14 mouse cellular contexts compared by ENCODE assay signal in the genomic region with DNA sequence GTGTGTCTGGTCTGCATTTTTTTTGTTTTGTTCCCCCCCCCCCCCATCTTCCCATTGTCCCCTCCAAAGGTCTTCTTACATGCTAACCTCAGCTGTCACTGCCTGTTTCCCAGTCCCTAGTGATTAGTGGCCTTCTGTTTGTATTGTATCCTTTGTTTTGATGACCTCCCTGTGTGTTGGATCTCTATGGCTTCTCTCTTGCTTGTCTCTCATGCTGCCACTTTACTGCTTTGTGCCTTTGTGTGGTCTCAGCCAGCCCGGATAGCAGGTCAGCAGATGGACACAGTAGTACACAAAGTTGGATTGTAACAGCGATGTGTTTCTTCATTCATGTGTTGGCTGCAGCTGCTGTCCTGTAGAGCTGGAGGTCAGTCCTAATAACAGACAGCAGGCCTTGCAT.
DNase-seq lines count a peak whose midpoint lies in the region.
"Had no signal": no experiment of that assay in that cellular context is flagged by ENCODE, and none has a peak within 500 bp of the region (broad histone marks: within the 10 kb centered on the region; RNA-seq: fewer than 3 reads in every experiment).

No protein-coding gene starts in this region.

- DNase-seq in lung, postnatal 10 days, result peak; percentile 3
- DNase-seq in lung, postnatal 4 days, result no peak
- peak; percentile 29 for DNase-seq in embryo, embryonic 9.5 days (ENCODE audit: extremely low spot score)
- DNase-seq in mesoderm, embryonic 11.5 days (ENCODE audit: low read depth, low spot score), result peak; percentile 60
- peak; percentile 96 for DNase-seq in retina, postnatal 1 day
- DNase-seq in ovary, adult 18-20 months (ENCODE audit: low spot score), result no peak
- no peak for DNase-seq in kidney, adult 8-10 months
- DNase-seq: cerebellum, adult 8-10 months; gastrocnemius, postnatal 14 days; heart, postnatal 4 days; kidney, adult 11 months; kidney, postnatal 4 days; right cerebral cortex, postnatal 14 days; thymus, adult 18-20 months had no signal

Comparison
In these comparisons a context has a peak if more than half of its experiments do, and no peak if none do; other contexts are left out.
1. DNase-seq: peak in lung, postnatal 10 days (single experiment), embryo, embryonic 9.5 days (single experiment), mesoderm, embryonic 11.5 days (single experiment) and retina, postnatal 1 day (single experiment); none in lung, postnatal 4 days (0 of 2), ovary, adult 18-20 months (single experiment) and kidney, adult 8-10 months (0 of 2).